Mouse (Mus musculus): ENCODE measurements around the gene Trmt10a.
"Not testable (repeated sequence)": the region's sequence is repeated elsewhere in the genome, so short reads cannot be mapped to it uniquely, and the experiment has no call there.

Gene Trmt10a

DNA sequence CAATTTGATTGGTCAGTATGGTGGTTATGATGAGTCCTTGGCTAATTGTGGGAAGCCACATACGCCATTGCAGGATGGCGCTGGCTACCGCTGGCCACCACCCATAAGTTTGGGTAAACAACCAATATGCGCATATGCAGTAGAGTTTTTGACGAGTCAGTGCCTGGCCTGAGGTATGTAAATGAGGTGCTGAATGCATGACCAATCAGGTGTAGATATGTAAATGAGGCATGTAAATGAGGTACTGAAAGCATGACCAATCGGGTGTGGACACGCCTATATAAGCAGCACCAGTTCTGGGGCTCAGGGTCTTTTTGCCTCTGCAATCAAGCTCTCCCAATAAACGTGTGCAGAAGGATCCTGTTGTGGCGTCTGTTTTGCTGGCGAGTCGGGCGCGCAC lies 5.1 kb upstream of the Trmt10a start:
- not testable (repeated sequence) for DNase-seq

- no peak for DNase-seq
Measured at GRCm38 (mm10) chr3:138139663-138140062, 3.6 kb upstream of the Trmt10a start.

GRCm38 (mm10) chr3:138142052-138142732 lies 1.1 kb upstream of the Trmt10a start:
- no peak for DNase-seq

GRCm38 (mm10) chr3:138142733-138143314 lies 424 bp upstream of the Trmt10a start:
- no peak for DNase-seq

GRCm38 (mm10) chr3:138144060-138144641 lies 903 bp downstream of the Trmt10a start:
- no peak for DNase-seq

- peak; percentile 80 for DNase-seq
Measured at GRCm38 (mm10) chr3:138144642-138145171, 1.5 kb downstream of the Trmt10a start, which contains the start of gene Mttp. Mttp (minus strand) TSS chr3:138144968.

DNA sequence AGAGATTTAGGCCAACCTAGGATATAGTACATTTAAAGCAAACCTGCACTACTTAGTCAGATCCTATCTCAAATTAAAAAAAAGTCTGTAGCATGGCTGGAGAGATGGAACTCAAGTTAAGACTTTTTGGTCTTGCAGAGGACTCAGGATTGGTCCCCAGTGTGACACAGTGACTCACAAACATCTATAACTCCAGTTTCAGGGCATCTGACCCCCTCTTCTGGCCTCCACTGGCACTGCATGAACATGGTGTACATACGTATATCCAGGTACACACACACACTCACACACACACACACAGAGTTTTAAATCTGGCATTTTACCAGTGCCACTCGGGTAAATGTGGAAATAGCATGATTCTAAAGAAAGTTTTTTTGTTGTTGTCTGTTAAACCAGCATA lies 5.6 kb downstream of the Trmt10a start:
- no peak for DNase-seq

DNA sequence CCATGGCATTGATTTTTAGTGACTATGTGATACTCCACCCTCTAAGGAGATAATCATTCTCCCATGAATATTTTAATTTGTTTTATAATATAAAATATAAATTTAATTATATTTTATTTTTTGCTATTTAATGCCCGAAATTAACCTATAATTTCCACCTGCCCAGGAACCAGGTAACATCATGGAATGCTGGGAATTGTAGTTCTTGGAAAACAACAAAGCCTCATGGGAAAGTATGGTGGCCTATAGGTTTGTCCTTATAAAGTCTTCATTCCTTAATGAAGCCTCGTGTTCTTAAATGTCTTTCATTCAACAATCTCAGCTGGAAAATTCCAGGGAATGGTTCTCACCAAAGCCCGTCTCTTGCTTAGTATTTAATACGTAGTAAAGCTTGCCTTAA lies 11.8 kb downstream of the Trmt10a start:
- no peak for DNase-seq

- no peak for DNase-seq
Measured at GRCm38 (mm10) chr3:138156651-138157050, 13.4 kb downstream of the Trmt10a start.

GRCm38 (mm10) chr3:138161623-138162022 lies 18.4 kb downstream of the Trmt10a start:
- no peak for DNase-seq

- peak; percentile 25 for DNase-seq
Measured at GRCm38 (mm10) chr3:138162553-138163183, 19.4 kb downstream of the Trmt10a start.

- peak; percentile 57 for DNase-seq
Measured at GRCm38 (mm10) chr3:138173291-138173690, 30.0 kb downstream of the Trmt10a start.

DNA sequence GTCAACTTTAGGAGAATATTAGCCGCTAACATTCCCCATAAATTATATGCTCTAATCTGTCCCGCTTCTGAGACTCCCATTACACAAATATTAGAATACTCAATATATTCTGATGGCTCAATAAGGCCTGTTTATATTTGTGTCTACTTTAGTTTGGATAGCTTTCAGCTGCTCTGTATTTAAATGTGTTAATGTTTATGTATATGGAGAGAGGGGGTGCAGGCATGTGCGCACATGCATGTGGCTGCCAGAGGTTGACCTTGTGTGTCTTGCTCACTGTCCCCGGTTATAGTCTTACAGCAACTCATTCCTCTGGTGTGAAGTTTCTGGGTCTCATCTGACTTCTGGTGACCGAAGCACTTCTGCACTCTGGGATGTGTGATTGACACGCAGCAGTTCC lies 32.3 kb downstream of the Trmt10a start:
- no peak for DNase-seq

GRCm38 (mm10) chr3:138182019-138182418 lies 38.8 kb downstream of the Trmt10a start:
- no peak for DNase-seq

DNA sequence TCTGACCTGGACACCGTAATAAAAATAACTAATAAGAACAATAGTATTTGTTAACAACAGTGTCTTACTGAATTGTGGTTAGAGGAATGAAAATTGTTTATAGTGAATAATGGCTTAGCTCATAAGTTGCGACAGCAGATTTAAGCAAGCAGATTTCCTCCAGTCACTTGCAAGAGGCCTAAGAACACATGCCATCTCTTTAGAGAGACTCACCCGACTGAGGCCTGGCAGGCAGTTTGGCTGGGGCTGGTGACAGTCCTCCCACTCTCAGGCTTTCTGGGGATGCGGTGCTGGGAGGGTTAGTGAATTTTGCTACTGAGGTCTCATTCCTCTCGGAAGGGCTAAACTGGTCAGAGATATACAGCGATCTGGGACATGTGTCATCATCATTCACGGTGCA lies 40.1 kb downstream of the Trmt10a start:
- no peak for DNase-seq

GRCm38 (mm10) chr3:138185290-138185689 lies 42.0 kb downstream of the Trmt10a start:
- no peak for DNase-seq

DNA sequence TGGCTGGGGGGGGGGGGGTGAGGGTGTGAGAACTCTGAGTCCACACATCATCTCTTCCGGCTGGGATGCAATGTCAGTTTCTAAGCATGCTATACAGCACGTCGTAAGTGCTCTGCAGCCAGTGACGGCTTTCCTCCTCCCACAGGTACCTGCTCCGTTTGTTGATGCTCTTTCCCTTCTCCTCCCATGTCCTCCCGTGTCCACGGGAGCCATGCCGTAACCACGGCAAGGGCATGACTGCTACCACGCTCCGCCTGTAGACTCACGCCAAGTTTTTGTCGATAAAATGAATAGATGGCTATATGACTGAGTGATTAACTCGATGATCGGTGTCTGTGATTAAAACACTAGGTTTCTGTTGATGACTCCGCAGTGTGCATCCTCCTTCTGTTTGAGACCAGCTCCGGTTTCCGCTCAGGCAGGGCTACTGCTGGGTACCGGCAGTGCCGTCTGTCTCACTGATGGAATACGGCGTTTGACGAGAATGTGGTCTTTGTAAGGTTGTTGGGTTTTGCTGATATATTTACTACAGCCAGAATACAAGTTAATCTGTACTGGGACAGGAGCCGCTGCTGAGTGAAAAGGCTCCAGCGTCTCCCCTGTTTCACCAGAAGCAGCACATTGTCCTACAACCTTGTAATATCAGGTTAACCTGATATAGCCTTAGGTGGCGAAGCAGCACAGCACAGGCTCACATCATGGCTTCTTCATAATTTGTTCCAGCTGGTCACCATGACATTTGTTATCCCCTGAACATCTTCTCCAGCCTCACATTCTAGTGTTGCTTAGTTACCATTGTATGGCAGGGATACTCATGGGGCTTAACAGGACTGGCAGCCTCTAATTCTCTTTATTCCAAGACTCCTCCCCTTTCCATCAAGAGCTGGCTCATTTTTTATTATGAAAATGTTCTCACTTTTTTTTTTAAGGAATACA lies 43.0 kb downstream of the Trmt10a start:
- DNase-seq: no peak

GRCm38 (mm10) chr3:138192260-138192659 lies 49.0 kb downstream of the Trmt10a start:
- no peak for DNase-seq

DNA sequence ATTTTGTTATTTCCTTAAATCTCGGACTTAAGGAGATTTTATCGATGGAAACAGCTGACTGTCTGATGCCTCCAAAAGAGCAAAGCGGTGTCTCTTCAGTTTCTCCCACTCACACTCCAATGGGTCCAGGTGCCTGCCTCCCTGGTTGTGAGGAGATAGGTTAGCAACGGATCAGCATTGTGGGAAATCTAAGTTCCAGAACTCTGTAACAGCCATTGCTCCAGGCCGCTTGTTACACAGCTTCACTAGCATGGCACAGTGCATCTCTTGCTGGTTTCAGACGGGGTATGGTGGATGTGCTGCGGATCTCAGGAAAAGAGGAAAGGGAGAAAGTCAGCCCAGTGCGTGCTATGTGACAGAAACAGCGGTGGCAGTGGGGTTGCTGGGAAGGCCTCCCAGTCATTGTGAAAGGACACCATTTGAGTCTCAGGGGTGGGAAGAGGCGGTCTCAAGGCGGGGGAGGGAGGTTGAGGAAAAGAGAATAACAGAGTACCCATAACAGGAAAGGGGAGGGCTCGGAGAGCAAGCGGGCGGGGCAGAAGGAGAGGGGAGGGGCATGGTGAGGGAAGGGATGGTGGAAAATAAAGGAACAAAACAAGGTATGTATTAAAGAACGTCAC lies 50.5 kb downstream of the Trmt10a start, which contains the start of gene 4930579F01Rik:
TSS of gene 4930579F01Rik (minus strand) at position 143 of the 620 bp plus-strand sequence.
- DNase-seq: no peak

DNA sequence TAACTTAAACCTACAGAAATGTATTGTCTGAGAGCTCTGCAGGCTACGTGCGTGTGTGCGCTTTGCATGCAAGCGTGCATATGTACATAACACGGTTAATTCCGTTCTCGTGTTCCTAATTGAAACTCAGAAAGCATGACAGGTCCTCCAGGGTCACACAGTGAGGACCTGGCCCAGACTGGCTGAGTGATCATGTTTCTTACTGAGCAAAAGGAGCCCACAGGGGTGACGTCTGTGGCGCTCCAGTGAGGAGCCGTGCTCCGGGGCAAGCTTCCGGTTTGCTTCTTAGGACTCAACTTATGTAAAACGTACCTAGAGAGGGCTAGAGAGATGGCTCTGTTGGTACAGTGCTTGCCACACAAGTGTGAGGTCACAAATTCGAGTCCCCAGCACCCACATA lies 53.8 kb downstream of the Trmt10a start:
- no peak for DNase-seq

DNA sequence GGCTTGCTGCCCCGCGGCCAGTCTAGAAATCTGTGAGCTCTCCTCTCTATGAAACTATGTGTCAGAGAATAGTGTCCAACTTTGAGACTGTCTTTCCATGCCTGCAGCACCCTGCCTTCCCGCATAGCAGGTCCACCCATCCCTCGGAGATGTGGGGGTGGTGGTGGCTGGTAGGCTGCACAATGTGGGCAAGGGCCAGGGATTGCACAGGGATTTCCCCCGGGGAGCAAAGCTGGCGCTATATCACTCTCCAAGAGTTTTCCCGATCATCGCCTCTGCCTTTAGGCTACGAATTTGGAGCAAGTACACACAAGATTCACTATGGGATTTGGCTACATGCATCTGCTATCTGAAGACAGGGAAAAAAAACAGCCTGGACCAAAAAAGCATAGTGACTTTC lies 54.3 kb downstream of the Trmt10a start:
- no peak for DNase-seq
